Mouse (Mus musculus) hindbrain, postnatal 0 days (tissue): ENCODE data around the gene Thbs3. TPM values are rescaled to one million over a fixed set of nuclear protein-coding genes. Genes with fewer than 3 reads are reported as not detected.

Experiments
- ATAC-seq: fragments of 200-750 bp; cut with Nextera tagmentation; 2 replicates; pipeline ENCODE4 v1.8.0; 2017; ENCODE audit warnings: mild to moderate bottlenecking, moderate TSS enrichment, moderate library complexity
- DNase-seq: peaks from one replicate; pipeline ENCODE4 v3.0.0-alpha.2; 2015; ENCODE audit warnings: low spot score
- H3K27ac ChIP-seq: fragments of 300-500 bp; sonication (generic); 2 replicates; pipeline ENCODE4 v1.5.1; 2014; ENCODE audit warnings: mild to moderate bottlenecking
- H3K27me3 ChIP-seq: fragments of 300-500 bp; sonication (generic); 2 replicates; pipeline ENCODE4 v1.6.1; 2014; ENCODE audit warnings: low read length, mixed read lengths; ENCODE audit not compliant: insufficient read depth
- H3K36me3 ChIP-seq: fragments of 300-500 bp; sonication (generic); 2 replicates; pipeline ENCODE4 v1.6.1; 2014; ENCODE audit warnings: low read length, mixed read lengths; ENCODE audit not compliant: insufficient read depth
- H3K4me1 ChIP-seq: fragments of 300-500 bp; sonication (generic); 2 replicates; pipeline ENCODE4 v1.6.1; 2014; ENCODE audit warnings: antibody characterized with exemption, low read length, mixed read lengths; ENCODE audit not compliant: insufficient read depth
- H3K4me2 ChIP-seq: fragments of 300-500 bp; sonication (generic); 2 replicates; pipeline ENCODE4 v1.6.1; 2014; ENCODE audit warnings: low read depth, mild to moderate bottlenecking, low read length, moderate library complexity, mixed read lengths
- H3K4me3 ChIP-seq: fragments of 300-500 bp; sonication (generic); 2 replicates; pipeline ENCODE4 v1.5.1; 2014; ENCODE audit warnings: low read length
- H3K9ac ChIP-seq: fragments of 300-500 bp; sonication (generic); replicated peaks from 2 replicates; pipeline ENCODE4 v1.6.1; 2014; ENCODE audit warnings: mild to moderate bottlenecking, low read length, moderate library complexity, mixed read lengths
- H3K9me3 ChIP-seq: fragments of 300-500 bp; sonication (generic); 2 replicates; pipeline ENCODE4 v1.6.1; 2016; ENCODE audit warnings: low read length, mixed read lengths
- CTCF ChIP-seq: IDR thresholded peaks from 2 replicates; pipeline ENCODE4 v1.5.1; 2016; ENCODE audit warnings: antibody characterized with exemption, control low read depth, low read depth
- WGBS: fragments of 180-500 bp; shearing (Covaris S2); extraction: QIAGEN DNeasy Blood & Tissue Kit; methylation state at CpG from one replicate; pipeline ENCODE4 v1.1.7; 2014; 5-methylcytosine and 5-hydroxymethylcytosine counted together
- polyA plus RNA-seq: library from polyadenylated mRNA; unstranded; fragments of >200 nt; fragmentation: Nextera tagmentation; extraction: Ambion mirVana; gene quantifications from 2 replicates; pipeline ENCODE4 v1.2.1, GENCODE M21; 2015
- total RNA-seq: library from RNA; depleted of rRNA; stranded (reverse); fragments of >200 nt; gene quantifications from 2 replicates; pipeline ENCODE4 v1.2.3, GENCODE M21; 2014

Gene Thbs3
- total and polyA plus RNA-seq, 2 experiments from 2014 or later = 37.2 to 37.9 TPM

- Histone ChIP-seq H3K36me3 (peaks cover 9% of the 10 kb centered on the region; the same call in 1 of the 2 replicates), H3K4me3 (peak within 1 kb of the TSS; percentile 68), H3K4me1 (peaks cover 25% of the 10 kb centered on the region), H3K27me3 (no peaks in the 10 kb centered on the region), H3K9me3 (no peaks in the 10 kb centered on the region), H3K9ac (peak within 1 kb of the TSS; percentile 77), H3K4me2 (peak within 1 kb of the TSS; percentile 90), H3K27ac (peak within 1 kb of the TSS; percentile 89)
- ATAC-seq (peak; percentile 77), DNase-seq (peak; percentile 96)
- peak; percentile 99 for TF ChIP-seq CTCF
- WGBS = under 1% methylated on average over 34 of the region's 42 CpGs
These were observed 31.5 kb downstream of the Thbs3 start, which contains the start of gene Trim46 for GRCm38 (mm10) chr3:89246261-89247100. Gene Trim46 (minus strand): TSS chr3:89246309.

- DNase-seq (no peak), ATAC-seq (no peak)
- H3K27me3 ChIP-seq = no peaks in the 10 kb centered on the region
- peaks cover 25% of the 10 kb centered on the region for H3K4me1 ChIP-seq
- H3K4me2 ChIP-seq = peak overlapping the region; percentile 90
- 0 out of 2 replicates have a peak, but pooled peaks cover 1% of the 10 kb centered on the region for H3K36me3 ChIP-seq
- H3K4me3 ChIP-seq = no peak overlapping the region
- WGBS = 91% methylated on average over 4 of the region's 4 CpGs
- no peak overlapping the region for H3K27ac ChIP-seq
- no peaks in the 10 kb centered on the region for H3K9me3 ChIP-seq
- peak overlapping the region; percentile 77; the same call in 1 of the 2 replicates for H3K9ac ChIP-seq
- TF ChIP-seq CTCF = no peak
These were observed 32.5 kb downstream of the Thbs3 start for GRCm38 (mm10) chr3:89247466-89247865.

GRCm38 (mm10) chr3:89250435-89251040 is 35.6 kb downstream of the Thbs3 start:
- DNase-seq (peak; percentile 71), ATAC-seq (no peak)
- H3K27me3 ChIP-seq = no peaks in the 10 kb centered on the region
- no peak overlapping the region for H3K4me3 ChIP-seq
- H3K9ac ChIP-seq = no peak overlapping the region
- H3K9me3 ChIP-seq = no peaks in the 10 kb centered on the region
- H3K27ac ChIP-seq = peak overlapping the region; percentile 27; the same call in 1 of the 2 replicates
- no peak overlapping the region for H3K4me2 ChIP-seq
- 21% methylated on average over 7 of the region's 7 CpGs for WGBS
- peaks cover 13% of the 10 kb centered on the region; the same call in 1 of the 2 replicates for H3K4me1 ChIP-seq
- TF ChIP-seq CTCF = peak; percentile 77
- no peaks in the 10 kb centered on the region for H3K36me3 ChIP-seq

GRCm38 (mm10) chr3:89251365-89251895 is 36.5 kb downstream of the Thbs3 start:
- H3K9me3 ChIP-seq = no peaks in the 10 kb centered on the region
- no peak for TF ChIP-seq CTCF
- H3K27me3 ChIP-seq = no peaks in the 10 kb centered on the region
- H3K4me1 ChIP-seq = peaks cover 13% of the 10 kb centered on the region; the same call in 1 of the 2 replicates
- no peak overlapping the region for H3K27ac ChIP-seq
- no peaks in the 10 kb centered on the region for H3K36me3 ChIP-seq
- ATAC-seq = peak; percentile 37; the same call in 1 of the 2 replicates
- no peak overlapping the region for H3K4me3 ChIP-seq
- 8% methylated on average over 17 of the region's 17 CpGs for WGBS
- DNase-seq = no peak
- H3K4me2 ChIP-seq = peak overlapping the region; percentile 25
- no peak overlapping the region for H3K9ac ChIP-seq

- no peaks in the 10 kb centered on the region for H3K27me3 ChIP-seq
- DNase-seq = no peak
- no peak overlapping the region for H3K27ac ChIP-seq
- H3K4me1 ChIP-seq = 0 out of 2 replicates have a peak, but pooled peaks cover 7% of the 10 kb centered on the region
- no peak overlapping the region for H3K9ac ChIP-seq
- WGBS = 93% methylated on average over 5 of the region's 5 CpGs
- no peaks in the 10 kb centered on the region for H3K9me3 ChIP-seq
- no peak overlapping the region for H3K4me2 ChIP-seq
- H3K36me3 ChIP-seq = no peaks in the 10 kb centered on the region
- H3K4me3 ChIP-seq = no peak overlapping the region
- ATAC-seq = no peak
- no peak for TF ChIP-seq CTCF
These were observed 40.0 kb downstream of the Thbs3 start for GRCm38 (mm10) chr3:89254994-89255393.

- no peaks in the 10 kb centered on the region for H3K36me3 ChIP-seq
- WGBS = 76% methylated on average over 5 of the region's 5 CpGs
- no peak for TF ChIP-seq CTCF
- no peak overlapping the region for H3K4me3 ChIP-seq
- no peak overlapping the region for H3K9ac ChIP-seq
- no peak for DNase-seq
- ATAC-seq = no peak
- H3K27ac ChIP-seq = no peak overlapping the region
- H3K9me3 ChIP-seq = no peaks in the 10 kb centered on the region
- 0 out of 2 replicates have a peak, but pooled peaks cover 3% of the 10 kb centered on the region for H3K4me1 ChIP-seq
- H3K4me2 ChIP-seq = no peak overlapping the region
- H3K27me3 ChIP-seq = no peaks in the 10 kb centered on the region
These were observed 41.2 kb downstream of the Thbs3 start for GRCm38 (mm10) chr3:89256177-89256576.
